Mouse (Mus musculus): ENCODE measurements at regions not wholly inside any gene's neighbourhood (a gene's known extent, or its start where the extent isn't known, plus 50 kb on each side); places are given as distances from the start of the nearest gene placed in this dataset.

DNA sequence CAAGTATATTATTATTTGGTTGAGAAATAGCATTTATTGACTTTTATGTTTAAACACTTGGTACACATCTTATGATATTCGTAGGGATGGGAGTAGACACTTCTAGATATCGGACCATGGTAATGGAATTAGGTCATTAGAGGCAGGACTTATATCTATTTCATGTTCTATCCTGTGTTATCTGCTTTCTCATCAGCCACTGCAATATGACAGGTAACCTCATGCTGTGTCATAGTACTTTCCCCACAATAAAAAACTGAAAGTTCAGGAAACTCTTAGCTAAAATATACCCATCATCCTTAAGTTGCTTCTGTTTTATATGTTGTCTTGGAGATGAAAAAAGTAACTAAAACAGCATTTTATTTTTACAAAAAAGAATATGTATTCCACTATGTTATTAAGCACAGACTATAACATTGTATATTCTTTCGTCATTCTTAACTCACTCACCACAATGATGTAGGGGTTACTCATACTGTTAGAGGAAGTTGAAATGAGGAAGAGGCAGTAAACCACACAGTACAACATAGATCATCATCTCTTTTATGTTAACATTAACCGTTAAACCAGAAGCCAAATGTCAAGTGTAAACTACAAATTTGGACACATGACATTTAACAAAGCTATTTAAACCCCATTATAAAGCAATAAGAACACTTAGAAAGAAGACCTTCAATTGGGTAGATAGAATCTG, 221.8 kb downstream of the 4930474N05Rik start:
- Histone ChIP-seq H3K4me3 (ENCODE audit: insufficient read depth, low read depth, low read length) (no peak overlapping the region), H3K9ac (ENCODE audit: low read depth, low read length) (no peak overlapping the region), H3K27me3 (ENCODE audit: control insufficient read depth, insufficient read depth, low read length) (no peaks in the 10 kb centered on the region), H3K27ac (replicated peaks; ENCODE audit: insufficient read depth, low read depth, low read length) (no peak overlapping the region), H3K79me2 (ENCODE audit: control insufficient read depth, insufficient read depth, low read length) (no peaks in the 10 kb centered on the region), H3K4me1 (ENCODE audit: control insufficient read depth, insufficient read depth, low read length) (no peaks in the 10 kb centered on the region), H3K36me3 (ENCODE audit: control insufficient read depth, insufficient read depth, low read length) (no peaks in the 10 kb centered on the region)
- 63% methylated on average over 4 of the region's 4 CpGs for WGBS
- TF ChIP-seq CTCF (IDR thresholded peaks at IDR 0.05; ENCODE audit: low read depth, low read length) (no peak), POLR2A (IDR thresholded peaks at IDR 0.05; ENCODE audit: extremely low read depth, insufficient read depth, low read length) (no peak)
- DNase-seq (ENCODE audit: extremely low read depth, low read depth, low spot score), result no peak

GRCm38 (mm10) chr14:36328258-36328891, 233.7 kb downstream of the 4930474N05Rik start:
- WGBS, result 72% methylated on average over 3 of the region's 3 CpGs
- no peak for DNase-seq (ENCODE audit: extremely low read depth, low read depth, low spot score)
- TF ChIP-seq CTCF (IDR thresholded peaks at IDR 0.05; ENCODE audit: low read depth, low read length), result no peak

GRCm38 (mm10) chr14:36340832-36341231, 246.1 kb downstream of the 4930474N05Rik start:
- H3K9ac ChIP-seq (ENCODE audit: low read depth, low read length), result no peak overlapping the region
- DNase-seq (ENCODE audit: extremely low read depth, low read depth, low spot score), result no peak
- 71% methylated on average over 1 of the region's 1 CpGs for WGBS
- H3K27me3 ChIP-seq (ENCODE audit: control insufficient read depth, insufficient read depth, low read length), result no peaks in the 10 kb centered on the region
- no peaks in the 10 kb centered on the region for H3K4me1 ChIP-seq (ENCODE audit: control insufficient read depth, insufficient read depth, low read length)
- H3K79me2 ChIP-seq (ENCODE audit: control insufficient read depth, insufficient read depth, low read length), result no peaks in the 10 kb centered on the region
- H3K36me3 ChIP-seq (ENCODE audit: control insufficient read depth, insufficient read depth, low read length), result no peaks in the 10 kb centered on the region
- H3K27ac ChIP-seq (replicated peaks; ENCODE audit: insufficient read depth, low read depth, low read length), result no peak overlapping the region
- TF ChIP-seq CTCF (IDR thresholded peaks at IDR 0.05; ENCODE audit: low read depth, low read length), result no peak
- TF ChIP-seq POLR2A (IDR thresholded peaks at IDR 0.05; ENCODE audit: extremely low read depth, insufficient read depth, low read length), result no peak
- no peak overlapping the region for H3K4me3 ChIP-seq (ENCODE audit: insufficient read depth, low read depth, low read length)

More at GRCm38 (mm10) chr14:36328258-36328891, 233.7 kb downstream of the 4930474N05Rik start:
- no peaks in the 10 kb centered on the region for H3K4me1 ChIP-seq (ENCODE audit: control insufficient read depth, insufficient read depth, low read length)
- no peak overlapping the region for H3K4me3 ChIP-seq (ENCODE audit: insufficient read depth, low read depth, low read length)
- H3K36me3 ChIP-seq (ENCODE audit: control insufficient read depth, insufficient read depth, low read length), result no peaks in the 10 kb centered on the region
- no peak overlapping the region for H3K27ac ChIP-seq (replicated peaks; ENCODE audit: insufficient read depth, low read depth, low read length)
- no peak overlapping the region for H3K9ac ChIP-seq (ENCODE audit: low read depth, low read length)
- no peaks in the 10 kb centered on the region for H3K79me2 ChIP-seq (ENCODE audit: control insufficient read depth, insufficient read depth, low read length)
- no peaks in the 10 kb centered on the region for H3K27me3 ChIP-seq (ENCODE audit: control insufficient read depth, insufficient read depth, low read length)
